ENCODE assay signal across 26 mouse cellular contexts in the genomic region with DNA sequence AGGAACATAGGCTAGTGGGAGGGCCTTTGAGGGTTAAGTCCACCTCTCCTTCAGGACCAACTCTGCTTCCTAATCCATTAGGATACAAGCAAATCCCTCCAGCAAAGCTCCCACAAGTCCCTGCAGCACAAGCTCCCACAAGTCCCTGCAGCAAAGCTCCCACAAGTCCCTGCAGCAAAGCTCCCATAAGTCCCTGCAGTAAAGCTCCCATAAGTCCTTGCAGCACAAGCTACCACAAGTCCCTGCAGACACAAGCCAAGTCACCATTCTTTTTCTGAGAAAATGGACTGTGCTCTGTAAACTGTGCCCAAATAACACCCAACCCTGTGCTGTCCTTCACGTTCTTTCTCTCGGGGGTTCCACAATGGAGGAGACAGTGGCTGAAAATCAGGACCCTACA. TPM values are rescaled to one million over a fixed set of nuclear protein-coding genes. Genes with fewer than 3 reads are reported as not detected.
A peak's percentile ranks its signal among the peaks of the same experiment; 100 is the strongest.
DNase-seq lines count a peak whose midpoint lies in the region; ATAC-seq and TF ChIP-seq lines count a peak whose summit lies in the region.
"Had no signal": no experiment of that assay in that cellular context is flagged by ENCODE, and none has a peak within 500 bp of the region (broad histone marks: within the 10 kb centered on the region; RNA-seq: fewer than 3 reads in every experiment).

No protein-coding gene starts in this region.

- no peak overlapping the region for H3K4me3 ChIP-seq in lung, embryonic 14.5 days (ENCODE audit: low read depth, low read length)
- no peak overlapping the region for H3K4me3 ChIP-seq in lung, embryonic 16.5 days (ENCODE audit: low read length)
- no peak overlapping the region for H3K4me3 ChIP-seq in CH12.LX (replicated peaks in 1 of 3; ENCODE audit: low read depth in 2 of 3, low read length in 2 of 3, poor library complexity in 1 of 3)
- no peak overlapping the region for H3K4me3 ChIP-seq in MEL (ENCODE audit: control insufficient read depth in 1 of 2, insufficient read depth in 1 of 2, low read depth in 2 of 2, low read length in 2 of 2)
- H3K4me3 ChIP-seq: embryonic facial prominence, embryonic 13.5 days; embryonic facial prominence, embryonic 15.5 days; erythroblast, embryonic 14.5 days; forebrain, embryonic 10.5 days; forebrain, embryonic 12.5 days had no signal

- H3K36me3 ChIP-seq in lung, embryonic 14.5 days (ENCODE audit: insufficient read depth): no peaks in the 10 kb centered on the region
- H3K36me3 ChIP-seq in lung, embryonic 16.5 days (ENCODE audit: control insufficient read depth, insufficient read depth, low read length): no peaks in the 10 kb centered on the region
- H3K36me3 ChIP-seq in CH12.LX (replicated peaks in 1 of 2; ENCODE audit: control insufficient read depth in 1 of 2, insufficient read depth in 1 of 2, low read length in 1 of 2): no peaks in the 10 kb centered on the region
- no peaks in the 10 kb centered on the region for H3K36me3 ChIP-seq in MEL (ENCODE audit: control insufficient read depth in 1 of 2, insufficient read depth in 2 of 2, low read length in 2 of 2)
- H3K36me3 ChIP-seq: embryonic facial prominence, embryonic 13.5 days; embryonic facial prominence, embryonic 15.5 days; forebrain, embryonic 10.5 days; forebrain, embryonic 12.5 days had no signal

- H3K27ac ChIP-seq in lung, embryonic 14.5 days (ENCODE audit: low read depth): peak overlapping the region; percentile 63
- H3K27ac ChIP-seq in lung, embryonic 16.5 days (ENCODE audit: low read length): peak overlapping the region; percentile 96
- H3K27ac ChIP-seq in CH12.LX (ENCODE audit: insufficient read depth, low read depth): no peak overlapping the region
- no peak overlapping the region for H3K27ac ChIP-seq in MEL (ENCODE audit: control insufficient read depth, low read depth, low read length)
- H3K27ac ChIP-seq: embryonic facial prominence, embryonic 13.5 days; embryonic facial prominence, embryonic 15.5 days; forebrain, embryonic 10.5 days; forebrain, embryonic 12.5 days had no signal

- TF ChIP-seq CTCF in lung, embryonic 14.5 days (IDR thresholded peaks at IDR 0.05; ENCODE audit: low read depth): no peak
- TF ChIP-seq CTCF in CH12.LX (conservative IDR thresholded peaks at IDR 0.05 in 1 of 2, IDR thresholded peaks at IDR 0.05 in 1 of 2; ENCODE audit: low read depth in 2 of 2, low read length in 2 of 2) (no peak), MEL (IDR thresholded peaks at IDR 0.05 in 2 of 3, conservative IDR thresholded peaks at IDR 0.05 in 1 of 3; ENCODE audit: control insufficient read depth in 1 of 3, insufficient read depth in 1 of 3, low read depth in 2 of 3, low read length in 3 of 3, poor library complexity in 1 of 3, severe bottlenecking in 1 of 3) (no peak)

- H3K4me2 ChIP-seq in lung, embryonic 14.5 days: no peak overlapping the region
- H3K4me2 ChIP-seq in lung, embryonic 16.5 days (ENCODE audit: low read depth, low read length): no peak overlapping the region
- H3K4me2 ChIP-seq in CH12.LX (ENCODE audit: insufficient read depth, low read depth, poor library complexity, severe bottlenecking): no peak overlapping the region
- H3K4me2 ChIP-seq: embryonic facial prominence, embryonic 13.5 days; embryonic facial prominence, embryonic 15.5 days; forebrain, embryonic 12.5 days had no signal

- intact Hi-C loops in left cerebral cortex, postnatal 4 days (cut with DNase I): no loop called here

- no peak for DNase-seq in lung, embryonic 14.5 days
- no peak for DNase-seq in lung, postnatal 36 days
- no peak for DNase-seq in lung, adult 18-20 months
- DNase-seq in CH12.LX (ENCODE audit: extremely low read depth) (no peak), MEL (ENCODE audit: low read depth, low spot score) (peak; percentile 39)
- DNase-seq in left cerebral cortex, postnatal 4 days: no peak
- DNase-seq: adrenal gland, adult 2 months; adrenal gland, postnatal 10 days; adrenal gland, postnatal 25 days; cerebellum, adult 11 months; cerebellum, adult 18-20 months; cerebellum, adult 8-10 months; cerebellum, adult 9-11 months; cerebellum, postnatal 14 days; cerebellum, postnatal 36 days; embryo, embryonic 11 days had no signal

- H3K27me3 ChIP-seq in lung, embryonic 14.5 days (ENCODE audit: insufficient read depth, low read length): no peaks in the 10 kb centered on the region
- H3K27me3 ChIP-seq in lung, embryonic 16.5 days (ENCODE audit: control insufficient read depth, insufficient read depth, low read depth, low read length): no peaks in the 10 kb centered on the region
- no peaks in the 10 kb centered on the region for H3K27me3 ChIP-seq in CH12.LX (replicated peaks)
- no peaks in the 10 kb centered on the region for H3K27me3 ChIP-seq in MEL (ENCODE audit: control insufficient read depth in 1 of 2, insufficient read depth in 2 of 2, low read length in 2 of 2)
- H3K27me3 ChIP-seq: embryonic facial prominence, embryonic 15.5 days had no signal

- no peak for TF ChIP-seq EP300 in CH12.LX (IDR thresholded peaks at IDR 0.05; ENCODE audit: low read length)
- TF ChIP-seq EP300 in MEL (IDR thresholded peaks at IDR 0.05; ENCODE audit: low read depth in 1 of 2, low read length in 2 of 2): no peak

- H3K79me2 ChIP-seq in CH12.LX (replicated peaks; ENCODE audit: control insufficient read depth, extremely low read depth, insufficient read depth, poor library complexity, severe bottlenecking): no peaks in the 10 kb centered on the region
- H3K79me2 ChIP-seq in MEL (ENCODE audit: control insufficient read depth, insufficient read depth, low read length, poor library complexity): no peaks in the 10 kb centered on the region

- TF ChIP-seq RAD21 in CH12.LX (IDR thresholded peaks at IDR 0.05; ENCODE audit: low read depth, low read length) (no peak), MEL (IDR thresholded peaks at IDR 0.05; ENCODE audit: low read depth, low read length) (no peak)

- no peak for ATAC-seq in lung, embryonic 14.5 days (ENCODE audit: insufficient read depth)
- ATAC-seq in lung, embryonic 16.5 days (ENCODE audit: low read depth): no peak
- ATAC-seq: forebrain, embryonic 14.5 days; forebrain, embryonic 16.5 days had no signal

- H3K4me1 ChIP-seq in lung, embryonic 14.5 days (ENCODE audit: insufficient read depth): peaks cover 40% of the 10 kb centered on the region
- H3K4me1 ChIP-seq in lung, embryonic 16.5 days (replicated peaks; ENCODE audit: control insufficient read depth, insufficient read depth, low read length): peaks cover 58% of the 10 kb centered on the region
- H3K4me1 ChIP-seq in CH12.LX (ENCODE audit: control insufficient read depth in 1 of 2, insufficient read depth in 2 of 2) (peaks cover 3 to 29% of the 10 kb centered on the region in 2 experiments; a peak in 2 of 4 replicates), MEL (ENCODE audit: control insufficient read depth in 1 of 2, insufficient read depth in 2 of 2, low read length in 2 of 2) (no peaks in the 10 kb centered on the region)

- WGBS in lung, embryonic 14.5 days: 92% methylated on average over 2 of the region's 2 CpGs
- whole genome bisulfite sequencing in lung, embryonic 16.5 days: 79% methylated on average over 2 of the region's 2 CpGs

- no peak overlapping the region for H3K9ac ChIP-seq in lung, embryonic 14.5 days
- no peak overlapping the region for H3K9ac ChIP-seq in lung, embryonic 16.5 days (ENCODE audit: low read length)
- H3K9ac ChIP-seq in CH12.LX (ENCODE audit: insufficient read depth, low read depth) (no peak overlapping the region), MEL (ENCODE audit: control insufficient read depth, low read depth, low read length, poor library complexity, severe bottlenecking) (no peak overlapping the region)
- H3K9ac ChIP-seq: embryonic facial prominence, embryonic 13.5 days; embryonic facial prominence, embryonic 15.5 days; forebrain, embryonic 12.5 days had no signal

- in situ Hi-C loops in CH12.LX (cut with MboI; ENCODE audit: low pct_ligation_motif_present, low pct_unique_long_range_greater_than_20kb, low sequenced_read_pairs): no loop called here

- TF ChIP-seq POLR2A in CH12.LX (IDR thresholded peaks at IDR 0.05; ENCODE audit: low read depth, low read length) (no peak), MEL (IDR thresholded peaks at IDR 0.05; ENCODE audit: control insufficient read depth in 1 of 2, insufficient read depth in 1 of 2, low read depth in 1 of 2, low read length in 2 of 2, poor library complexity in 1 of 2) (no peak; a peak in 1 of 4 replicates)

- no peaks in the 10 kb centered on the region for H3K9me3 ChIP-seq in lung, embryonic 14.5 days (ENCODE audit: low read depth, low read length)
- no peaks in the 10 kb centered on the region for H3K9me3 ChIP-seq in lung, embryonic 16.5 days (ENCODE audit: control insufficient read depth, low read length)
- no peaks in the 10 kb centered on the region for H3K9me3 ChIP-seq in CH12.LX (replicated peaks; ENCODE audit: low read length)
- no peaks in the 10 kb centered on the region for H3K9me3 ChIP-seq in MEL (replicated peaks; ENCODE audit: insufficient read depth, low read length)
- H3K9me3 ChIP-seq: embryonic facial prominence, embryonic 13.5 days; embryonic facial prominence, embryonic 15.5 days; forebrain, embryonic 10.5 days; forebrain, embryonic 12.5 days; G1E had no signal

- dilution Hi-C loops in CH12.LX (cut with MboI; ENCODE audit: extremely low pct_ligation_motif_present, extremely low pct_unique_long_range_greater_than_20kb, low sequenced_read_pairs): no loop called here

TF ChIP-seq in CH12.LX, 34 proteins besides CTCF, POLR2A, EP300 and RAD21:
- TF ChIP-seq KAT2A (IDR thresholded peaks at IDR 0.05; ENCODE audit: insufficient replicate concordance, low read length): no peak
- TF ChIP-seq HCFC1 (IDR thresholded peaks at IDR 0.05; ENCODE audit: low read depth, low read length): peak; percentile 68

TF ChIP-seq in MEL, 35 proteins besides CTCF, POLR2A, EP300 and RAD21:
- TF ChIP-seq HCFC1 (IDR thresholded peaks at IDR 0.05; ENCODE audit: low read depth, low read length) (peak; percentile 73), MYB (IDR thresholded peaks at IDR 0.05; ENCODE audit: low read depth, low read length) (no peak)

RNA-seq across cellular contexts. Expression of a gene that starts 44.9 kb away (rescaled TPM):
- polyA plus RNA-seq in lung, embryonic 14.5 days (2014; fragmentation: Nextera tagmentation; extraction: Ambion mirVana): 0.22 TPM in 1 of 2 replicates, not detected in the other
- 0.63 and 1.0 TPM in 2 replicates for polyA plus RNA-seq in lung, embryonic 16.5 days (2015; fragmentation: Nextera tagmentation; extraction: Ambion mirVana)
- total RNA-seq in CH12.LX (2012; rRNA removed): not detected in 2 replicates
- total RNA-seq in CH12.LX (2014; rRNA removed): 0.48 TPM in 1 of 2 replicates, not detected in the other
- polyA plus RNA-seq in CH12.LX (2012; ENCODE audit: insufficient read length, low read depth): 0.26 TPM in 1 of 2 replicates, not detected in the other
- total RNA-seq in MEL (2012; rRNA removed): not detected in 2 replicates
- polyA plus RNA-seq in MEL (2012; ENCODE audit: insufficient read depth in 1 of 2, insufficient read length in 2 of 2, low read depth in 1 of 2, low replicate concordance in 2 of 2, missing spikeins in 1 of 2): not detected
- total RNA-seq in left cerebral cortex, postnatal 4 days (2021): not detected
- total RNA-seq: adrenal gland, postnatal 10 days; adrenal gland, postnatal 25 days; common myeloid progenitor, adult 5-6 weeks had no signal
- polyA plus RNA-seq: adrenal gland, adult 2 months; erythroblast, embryonic 14.5 days; G1E had no signal

Comparison
In these comparisons a context has a peak if more than half of its experiments do, and no peak if none do; other contexts are left out.
1. H3K27ac ChIP-seq: peak in lung, embryonic 14.5 days (single experiment) and lung, embryonic 16.5 days (single experiment); none in CH12.LX (single experiment) and MEL (single experiment).